Mouse (Mus musculus): ENCODE measurements around the gene Erich3.

GRCm38 (mm10) chr3:154668485-154668884, 4.8 kb downstream of the Erich3 start:
- TF ChIP-seq CTCF (conservative IDR thresholded peaks at IDR 0.05; ENCODE audit: low read length) (no peak), NANOG (IDR thresholded peaks at IDR 0.05; ENCODE audit: borderline replicate concordance, low read length) (no peak)
